Mouse (Mus musculus): ENCODE measurements at regions not wholly inside any gene's neighbourhood (a gene's known extent, or its start where the extent isn't known, plus 50 kb on each side); places are given as distances from the start of the nearest gene placed in this dataset.

- no peak overlapping the region for H3ac ChIP-seq (ENCODE audit: control insufficient read depth, insufficient read length, low read depth)
- no peaks in the 10 kb centered on the region for H3K27me3 ChIP-seq (ENCODE audit: control insufficient read depth, insufficient read depth, insufficient read length)
- no peaks in the 10 kb centered on the region for H3K36me3 ChIP-seq (ENCODE audit: control insufficient read depth, insufficient read depth)
- H3K79me3 ChIP-seq (ENCODE audit: low read depth): no peaks in the 10 kb centered on the region
- TF ChIP-seq MAX (IDR thresholded peaks at IDR 0.05) (no peak), CEBPB (IDR thresholded peaks at IDR 0.05; ENCODE audit: low read depth) (no peak), FOSL1 (IDR thresholded peaks at IDR 0.05; ENCODE audit: insufficient read depth, low read length, poor library complexity, severe bottlenecking) (no peak), CTCF (IDR thresholded peaks at IDR 0.05; ENCODE audit: control insufficient read depth, insufficient read depth, insufficient read length) (no peak), USF1 (IDR thresholded peaks at IDR 0.05; ENCODE audit: low read depth) (no peak), MYOG (IDR thresholded peaks at IDR 0.05; ENCODE audit: control insufficient read depth, extremely low read depth, insufficient read length) (no peak), MYOD1 (IDR thresholded peaks at IDR 0.05; ENCODE audit: control insufficient read depth, insufficient read length, low read depth) (no peak)
- no peaks in the 10 kb centered on the region for H3K79me2 ChIP-seq (ENCODE audit: control insufficient read depth, insufficient read depth)
- no peak overlapping the region for H3K4me3 ChIP-seq (ENCODE audit: insufficient read depth, poor library complexity, severe bottlenecking)
Measured at GRCm38 (mm10) chr10:99511514-99512237, 247.8 kb downstream of the Csl start.

GRCm38 (mm10) chr10:99517944-99518343 is 241.5 kb downstream of the Csl start:
- H3K4me3 ChIP-seq (ENCODE audit: insufficient read depth, poor library complexity, severe bottlenecking): no peak overlapping the region
- no peaks in the 10 kb centered on the region for H3K27me3 ChIP-seq (ENCODE audit: control insufficient read depth, insufficient read depth, insufficient read length)
- H3K79me2 ChIP-seq (ENCODE audit: control insufficient read depth, insufficient read depth): no peaks in the 10 kb centered on the region
- no peaks in the 10 kb centered on the region for H3K36me3 ChIP-seq (ENCODE audit: control insufficient read depth, insufficient read depth)
- no peak overlapping the region for H3ac ChIP-seq (ENCODE audit: control insufficient read depth, insufficient read length, low read depth)
- no peak for TF ChIP-seq MYOG (IDR thresholded peaks at IDR 0.05; ENCODE audit: control insufficient read depth, extremely low read depth, insufficient read length)
- no peak for TF ChIP-seq CEBPB (IDR thresholded peaks at IDR 0.05; ENCODE audit: low read depth)
- TF ChIP-seq MYOD1 (IDR thresholded peaks at IDR 0.05; ENCODE audit: control insufficient read depth, insufficient read length, low read depth): no peak
- TF ChIP-seq USF1 (IDR thresholded peaks at IDR 0.05; ENCODE audit: low read depth): no peak
- TF ChIP-seq MAX (IDR thresholded peaks at IDR 0.05): no peak
- TF ChIP-seq FOSL1 (IDR thresholded peaks at IDR 0.05; ENCODE audit: insufficient read depth, low read length, poor library complexity, severe bottlenecking): no peak
- no peaks in the 10 kb centered on the region for H3K79me3 ChIP-seq (ENCODE audit: low read depth)

- TF ChIP-seq MYOD1 (IDR thresholded peaks at IDR 0.05; ENCODE audit: control insufficient read depth, insufficient read length, low read depth) (no peak), CEBPB (IDR thresholded peaks at IDR 0.05; ENCODE audit: low read depth) (no peak), MAX (IDR thresholded peaks at IDR 0.05) (no peak), FOSL1 (IDR thresholded peaks at IDR 0.05; ENCODE audit: insufficient read depth, low read length, poor library complexity, severe bottlenecking) (no peak), USF1 (IDR thresholded peaks at IDR 0.05; ENCODE audit: low read depth) (no peak), CTCF (IDR thresholded peaks at IDR 0.05; ENCODE audit: control insufficient read depth, insufficient read depth, insufficient read length) (no peak), MYOG (IDR thresholded peaks at IDR 0.05; ENCODE audit: control insufficient read depth, extremely low read depth, insufficient read length) (no peak)
- Histone ChIP-seq H3K27me3 (ENCODE audit: control insufficient read depth, insufficient read depth, insufficient read length) (no peaks in the 10 kb centered on the region), H3K36me3 (ENCODE audit: control insufficient read depth, insufficient read depth) (no peaks in the 10 kb centered on the region), H3K79me3 (ENCODE audit: low read depth) (no peaks in the 10 kb centered on the region), H3K4me3 (ENCODE audit: insufficient read depth, poor library complexity, severe bottlenecking) (no peak overlapping the region), H3ac (ENCODE audit: control insufficient read depth, insufficient read length, low read depth) (no peak overlapping the region), H3K79me2 (ENCODE audit: control insufficient read depth, insufficient read depth) (no peaks in the 10 kb centered on the region)
Measured at GRCm38 (mm10) chr10:99519479-99519878, 240.0 kb downstream of the Csl start.

GRCm38 (mm10) chr10:99523817-99524216 is 235.6 kb downstream of the Csl start:
- Histone ChIP-seq H3K79me2 (ENCODE audit: control insufficient read depth, insufficient read depth) (no peaks in the 10 kb centered on the region), H3K4me3 (ENCODE audit: insufficient read depth, poor library complexity, severe bottlenecking) (no peak overlapping the region), H3ac (ENCODE audit: control insufficient read depth, insufficient read length, low read depth) (no peak overlapping the region), H3K36me3 (ENCODE audit: control insufficient read depth, insufficient read depth) (no peaks in the 10 kb centered on the region), H3K27me3 (ENCODE audit: control insufficient read depth, insufficient read depth, insufficient read length) (no peaks in the 10 kb centered on the region), H3K79me3 (ENCODE audit: low read depth) (no peaks in the 10 kb centered on the region)
- TF ChIP-seq MYOG (IDR thresholded peaks at IDR 0.05; ENCODE audit: control insufficient read depth, extremely low read depth, insufficient read length) (no peak), USF1 (IDR thresholded peaks at IDR 0.05; ENCODE audit: low read depth) (no peak), MAX (IDR thresholded peaks at IDR 0.05) (no peak), FOSL1 (IDR thresholded peaks at IDR 0.05; ENCODE audit: insufficient read depth, low read length, poor library complexity, severe bottlenecking) (no peak), CTCF (IDR thresholded peaks at IDR 0.05; ENCODE audit: control insufficient read depth, insufficient read depth, insufficient read length) (no peak), CEBPB (IDR thresholded peaks at IDR 0.05; ENCODE audit: low read depth) (no peak), MYOD1 (IDR thresholded peaks at IDR 0.05; ENCODE audit: control insufficient read depth, insufficient read length, low read depth) (no peak)

- Histone ChIP-seq H3K27me3 (ENCODE audit: control insufficient read depth, insufficient read depth, insufficient read length) (no peaks in the 10 kb centered on the region), H3K4me3 (ENCODE audit: insufficient read depth, poor library complexity, severe bottlenecking) (no peak overlapping the region), H3K79me3 (ENCODE audit: low read depth) (no peaks in the 10 kb centered on the region), H3K79me2 (ENCODE audit: control insufficient read depth, insufficient read depth) (no peaks in the 10 kb centered on the region), H3ac (ENCODE audit: control insufficient read depth, insufficient read length, low read depth) (no peak overlapping the region), H3K36me3 (ENCODE audit: control insufficient read depth, insufficient read depth) (no peaks in the 10 kb centered on the region)
- TF ChIP-seq FOSL1 (IDR thresholded peaks at IDR 0.05; ENCODE audit: insufficient read depth, low read length, poor library complexity, severe bottlenecking) (no peak), CTCF (IDR thresholded peaks at IDR 0.05; ENCODE audit: control insufficient read depth, insufficient read depth, insufficient read length) (no peak), USF1 (IDR thresholded peaks at IDR 0.05; ENCODE audit: low read depth) (no peak), MYOG (IDR thresholded peaks at IDR 0.05; ENCODE audit: control insufficient read depth, extremely low read depth, insufficient read length) (no peak), MAX (IDR thresholded peaks at IDR 0.05) (no peak), CEBPB (IDR thresholded peaks at IDR 0.05; ENCODE audit: low read depth) (no peak)
Measured at GRCm38 (mm10) chr10:99524273-99525212, 234.9 kb downstream of the Csl start.
